ENCODE assay signal across 12 mouse cellular contexts in genomic region chr9:31656676-31657075, GRCm38 (mm10).
"Had no signal": no experiment of that assay in that cellular context is flagged by ENCODE, and none has a peak within 500 bp of the region (broad histone marks: within the 10 kb centered on the region; RNA-seq: fewer than 3 reads in every experiment).

No protein-coding gene starts in this region.

- H3K4me3 ChIP-seq: limb, embryonic 13.5 days; midbrain, embryonic 13.5 days; neural tube, embryonic 12.5 days; stomach, embryonic 15.5 days had no signal

- ATAC-seq: lung, postnatal 0 days; midbrain, embryonic 13.5 days had no signal

- H3K4me1 ChIP-seq: midbrain, embryonic 13.5 days; neural tube, embryonic 12.5 days; stomach, embryonic 15.5 days had no signal

- DNase-seq: kidney, adult 8-10 months; kidney, postnatal 10 days; left cerebral cortex, postnatal 4 days; lung, adult 18-20 months; lung, postnatal 36 days; right cerebral cortex, postnatal 14 days; thymus, postnatal 36 days had no signal
